Mouse (Mus musculus): ENCODE measurements around the gene Skp1a. TPM values are rescaled to one million over a fixed set of nuclear protein-coding genes. Genes with fewer than 3 reads are reported as not detected.

The Skp1a gene
- total and polyA plus RNA-seq, 3 experiments = 169 to 371 (median 209) TPM

DNA sequence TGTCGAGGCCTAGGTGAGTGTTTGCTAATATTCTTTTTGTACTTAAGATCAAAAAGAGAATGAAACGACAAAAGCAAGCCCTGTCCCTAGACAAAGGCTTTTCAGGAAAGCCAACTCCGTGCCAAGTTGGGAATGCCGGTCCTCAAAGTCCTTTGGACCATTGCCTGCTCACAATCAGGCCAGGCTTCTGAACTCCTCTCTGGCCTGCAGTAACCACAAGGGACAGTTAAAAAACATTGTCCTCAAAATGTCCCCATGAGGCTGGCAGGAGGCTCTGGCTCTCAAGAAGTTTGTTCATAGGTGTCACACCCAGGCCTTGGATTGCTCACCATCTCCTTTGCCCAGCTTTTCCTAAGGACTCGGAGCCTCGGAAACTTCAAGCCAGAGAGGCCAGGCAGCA is 38.0 kb downstream of the Skp1a start:
- dilution Hi-C loops (cut with MboI; ENCODE audit: extremely low pct_ligation_motif_present, extremely low pct_unique_long_range_greater_than_20kb, low sequenced_read_pairs) = no loop called here
- Histone ChIP-seq H3K4me2 (ENCODE audit: insufficient read depth, low read depth, poor library complexity, severe bottlenecking) (no peak overlapping the region), H3K79me2 (replicated peaks; ENCODE audit: control insufficient read depth, extremely low read depth, insufficient read depth, poor library complexity, severe bottlenecking) (no peaks in the 10 kb centered on the region), H3K27ac (ENCODE audit: insufficient read depth, low read depth) (no peak overlapping the region), H3K9ac (ENCODE audit: insufficient read depth, low read depth) (no peak overlapping the region), H3K27me3 (replicated peaks) (no peaks in the 10 kb centered on the region), H3K4me3 (replicated peaks in 1 of 3; ENCODE audit: low read depth in 2 of 3, low read length in 2 of 3, poor library complexity in 1 of 3) (no peak overlapping the region), H3K9me3 (replicated peaks; ENCODE audit: low read length) (no peaks in the 10 kb centered on the region), H3K36me3 (replicated peaks in 1 of 2; ENCODE audit: control insufficient read depth in 1 of 2, insufficient read depth in 1 of 2, low read length in 1 of 2) (peaks cover 0 to 2% of the 10 kb centered on the region in 2 experiments), H3K4me1 (ENCODE audit: control insufficient read depth in 1 of 2, insufficient read depth in 2 of 2) (peaks cover 41 to 75% of the 10 kb centered on the region in 2 experiments)
- DNase-seq (ENCODE audit: extremely low read depth) = no peak
- in situ Hi-C loops (cut with MboI; ENCODE audit: low pct_ligation_motif_present, low pct_unique_long_range_greater_than_20kb, low sequenced_read_pairs) = no loop called here
- TF ChIP-seq TCF12 (IDR thresholded peaks at IDR 0.05; ENCODE audit: low read depth, low read length) (no peak), JUND (conservative IDR thresholded peaks at IDR 0.05; ENCODE audit: low read depth, low read length) (no peak), PAX5 (IDR thresholded peaks at IDR 0.05; ENCODE audit: low read length) (no peak), USF2 (conservative IDR thresholded peaks at IDR 0.05; ENCODE audit: low read depth, low read length) (no peak), GABPA (IDR thresholded peaks at IDR 0.05; ENCODE audit: insufficient replicate concordance, low read depth, low read length) (no peak), KAT2A (IDR thresholded peaks at IDR 0.05; ENCODE audit: insufficient replicate concordance, low read length) (no peak), JUN (IDR thresholded peaks at IDR 0.05; ENCODE audit: insufficient read depth, low read depth, low read length) (no peak), UBTF (IDR thresholded peaks at IDR 0.05; ENCODE audit: low read depth, low read length) (no peak), MXI1 (IDR thresholded peaks at IDR 0.05; ENCODE audit: low read depth, low read length) (no peak), SIN3A (IDR thresholded peaks at IDR 0.05; ENCODE audit: low read length) (no peak), ZNF384 (IDR thresholded peaks at IDR 0.05; ENCODE audit: low read depth, low read length) (no peak), NRF1 (IDR thresholded peaks at IDR 0.05; ENCODE audit: low read depth, low read length) (no peak), ETS1 (conservative IDR thresholded peaks at IDR 0.05; ENCODE audit: low read depth, low read length) (no peak), MAX (IDR thresholded peaks at IDR 0.05; ENCODE audit: low read length) (no peak), RAD21 (IDR thresholded peaks at IDR 0.05; ENCODE audit: low read depth, low read length) (no peak), BHLHE40 (IDR thresholded peaks at IDR 0.05; ENCODE audit: low read depth, low read length) (no peak)

DNA sequence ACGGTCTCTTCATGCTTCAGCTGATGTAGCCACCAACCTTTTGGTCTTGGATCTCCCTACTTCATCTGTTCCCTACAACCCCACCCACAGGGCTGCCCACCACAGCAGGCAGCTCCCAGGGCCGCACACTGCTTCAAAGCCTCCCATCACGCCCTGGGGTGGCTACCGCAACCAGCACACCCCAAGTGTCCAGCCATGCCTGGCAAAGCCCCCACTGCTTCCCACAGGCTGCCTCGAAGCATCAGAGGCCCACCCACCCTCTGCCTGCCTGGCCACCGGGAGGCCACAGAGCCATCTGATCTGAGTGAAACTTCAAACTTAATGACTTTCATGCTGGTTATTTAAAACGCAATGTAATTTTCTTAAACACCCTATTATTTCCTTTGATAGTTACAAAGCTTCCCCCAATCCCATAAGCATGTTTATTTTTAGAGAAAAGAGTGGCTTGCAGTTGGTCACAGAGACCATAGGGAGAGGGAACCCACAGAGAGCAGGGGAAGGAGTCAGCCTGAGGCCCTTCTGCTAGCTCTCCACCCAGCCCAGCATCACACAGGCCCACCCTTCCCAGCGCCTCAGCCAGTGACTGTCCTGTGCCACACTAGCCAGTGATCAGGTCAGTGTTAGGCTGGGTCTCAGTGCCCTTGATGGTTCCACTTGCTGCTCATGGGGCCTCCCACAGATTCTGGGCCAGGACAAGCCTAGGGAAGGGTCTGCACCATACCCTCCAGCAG is 40.1 kb downstream of the Skp1a start:
- H3K79me2 ChIP-seq (replicated peaks; ENCODE audit: control insufficient read depth, extremely low read depth, insufficient read depth, poor library complexity, severe bottlenecking) = no peaks in the 10 kb centered on the region
- no peak overlapping the region for H3K9ac ChIP-seq (ENCODE audit: insufficient read depth, low read depth)
- no peak overlapping the region for H3K27ac ChIP-seq (ENCODE audit: insufficient read depth, low read depth)
- peaks cover 0 to 2% of the 10 kb centered on the region in 2 experiments for H3K36me3 ChIP-seq (replicated peaks in 1 of 2; ENCODE audit: control insufficient read depth in 1 of 2, insufficient read depth in 1 of 2, low read length in 1 of 2)
- H3K9me3 ChIP-seq (replicated peaks; ENCODE audit: low read length) = no peaks in the 10 kb centered on the region
- TF ChIP-seq EP300 (IDR thresholded peaks at IDR 0.05; ENCODE audit: low read length) (no peak), MYC (IDR thresholded peaks at IDR 0.05; ENCODE audit: low read depth, low read length) (no peak), SMC3 (IDR thresholded peaks at IDR 0.05; ENCODE audit: low read depth, low read length) (no peak), TCF12 (IDR thresholded peaks at IDR 0.05; ENCODE audit: low read depth, low read length) (no peak), CHD2 (IDR thresholded peaks at IDR 0.05; ENCODE audit: low read length) (no peak), USF2 (conservative IDR thresholded peaks at IDR 0.05; ENCODE audit: low read depth, low read length) (no peak), POLR2AphosphoS2 (IDR thresholded peaks at IDR 0.05; ENCODE audit: low read depth, low read length) (no peak)
- in situ Hi-C loops (cut with MboI; ENCODE audit: low pct_ligation_motif_present, low pct_unique_long_range_greater_than_20kb, low sequenced_read_pairs) = no loop called here
- no peak for DNase-seq (ENCODE audit: extremely low read depth)
- H3K27me3 ChIP-seq (replicated peaks) = no peaks in the 10 kb centered on the region
- dilution Hi-C loops (cut with MboI; ENCODE audit: extremely low pct_ligation_motif_present, extremely low pct_unique_long_range_greater_than_20kb, low sequenced_read_pairs) = no loop called here
- no peak overlapping the region for H3K4me2 ChIP-seq (ENCODE audit: insufficient read depth, low read depth, poor library complexity, severe bottlenecking)
- H3K4me3 ChIP-seq (replicated peaks in 1 of 3; ENCODE audit: low read depth in 2 of 3, low read length in 2 of 3, poor library complexity in 1 of 3) = no peak overlapping the region
- H3K4me1 ChIP-seq (ENCODE audit: control insufficient read depth in 1 of 2, insufficient read depth in 2 of 2) = peaks cover 27 to 55% of the 10 kb centered on the region in 2 experiments
